Mouse (Mus musculus) heart, embryonic 11.5 days (tissue): ENCODE measurements around the gene Gck. TPM values are rescaled to one million over a fixed set of nuclear protein-coding genes. Genes with fewer than 3 reads are reported as not detected.

Experiments used
- ATAC-seq: fragments of 200-750 bp; cut with Nextera tagmentation; replicated peaks from 2 replicates; pipeline ENCODE4 v1.8.0; 2017; ENCODE audit warnings: moderate library complexity; ENCODE audit not compliant: insufficient number of reproducible peaks, low FRiP score, low TSS enrichment
- H3K27ac ChIP-seq: fragments of 300-500 bp; sonication (generic); 2 replicates; pipeline ENCODE4 v1.5.1; 2014; ENCODE audit warnings: mild to moderate bottlenecking, low read depth, low read length
- H3K27me3 ChIP-seq: fragments of 300-500 bp; sonication (generic); 2 replicates; pipeline ENCODE4 v1.6.1; 2014; ENCODE audit warnings: mild to moderate bottlenecking, low read length, mixed read lengths; ENCODE audit not compliant: control insufficient read depth, insufficient read depth
- H3K36me3 ChIP-seq: fragments of 300-500 bp; sonication (generic); 2 replicates; pipeline ENCODE4 v1.6.1; 2014; ENCODE audit warnings: mild to moderate bottlenecking, low read length, moderate library complexity, mixed read lengths; ENCODE audit not compliant: control insufficient read depth, insufficient read depth
- H3K4me1 ChIP-seq: fragments of 300-500 bp; sonication (generic); 2 replicates; pipeline ENCODE4 v1.6.1; 2014; ENCODE audit warnings: low read length; ENCODE audit not compliant: control insufficient read depth, insufficient read depth
- H3K4me2 ChIP-seq: fragments of 300-500 bp; sonication (generic); 2 replicates; pipeline ENCODE4 v1.6.1; 2014; ENCODE audit warnings: mild to moderate bottlenecking, moderate library complexity
- H3K4me3 ChIP-seq: fragments of 300-500 bp; sonication (generic); 2 replicates; pipeline ENCODE4 v1.5.1; 2014; ENCODE audit warnings: low read depth, low read length
- H3K9ac ChIP-seq: fragments of 300-500 bp; sonication (generic); 2 replicates; pipeline ENCODE4 v1.6.1; 2014; ENCODE audit warnings: mild to moderate bottlenecking, low read depth, low read length, moderate library complexity
- H3K9me3 ChIP-seq: fragments of 300-500 bp; sonication (generic); replicated peaks from 2 replicates; pipeline ENCODE4 v1.6.1; 2016; ENCODE audit warnings: low read length; ENCODE audit not compliant: control insufficient read depth
- WGBS: fragments of 180-500 bp; shearing (Covaris S2); extraction: QIAGEN DNeasy Blood & Tissue Kit; methylation state at CpG from one replicate; pipeline ENCODE4 v1.1.7; 2014; ENCODE audit not compliant: insufficient replicate concordance; 5-methylcytosine and 5-hydroxymethylcytosine counted together
- polyA plus RNA-seq: library from polyadenylated mRNA; unstranded; fragments of >200 nt; fragmentation: Nextera tagmentation; extraction: Ambion mirVana; gene quantifications from 2 replicates; pipeline ENCODE4 v1.2.1, GENCODE M21; 2014

Gene Gck
- polyA plus RNA-seq, 1 experiment from 2014 or later, result 2.6 TPM

DNA sequence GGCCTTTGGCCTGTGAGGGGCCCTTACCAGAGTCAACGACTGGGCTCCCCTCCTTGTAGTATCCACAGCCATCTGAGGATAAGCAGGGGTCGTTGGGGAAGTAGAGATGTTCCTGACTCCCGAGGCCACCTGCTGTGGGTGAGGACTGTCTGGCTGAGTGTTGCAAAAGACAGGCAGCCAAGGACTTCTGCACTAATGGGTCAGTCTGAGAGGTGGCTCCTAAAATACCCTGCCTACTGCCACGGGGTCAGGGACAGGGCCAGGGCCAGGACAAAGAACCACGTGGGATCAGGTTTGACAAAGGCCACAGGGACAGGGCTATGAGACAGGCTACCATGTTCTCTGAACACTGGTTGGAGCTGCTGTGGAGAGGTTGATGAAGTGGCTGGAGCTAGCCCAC, 34.9 kb downstream of the Gck start:
- H3K27ac ChIP-seq, result no peak overlapping the region
- WGBS, result 44% methylated on average over 5 of the region's 5 CpGs

DNA sequence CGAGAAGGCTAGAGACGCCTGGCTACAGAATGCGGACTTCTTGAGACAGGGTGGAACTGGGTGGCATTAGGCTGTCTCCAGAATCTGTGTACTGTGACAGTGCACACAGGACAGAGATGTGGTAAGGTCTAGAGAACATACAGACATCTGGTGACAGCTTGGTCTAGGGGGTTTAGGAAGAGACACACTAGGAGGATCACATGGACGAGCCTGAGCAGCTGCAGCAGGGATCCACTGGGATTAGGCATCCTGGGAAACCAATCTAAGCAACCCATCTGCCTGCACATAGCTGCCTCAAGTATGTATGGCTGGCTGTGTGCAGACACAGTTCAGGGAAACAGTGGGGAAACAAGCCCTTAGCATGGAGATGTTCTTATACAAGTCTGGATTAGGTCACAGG, 35.9 kb downstream of the Gck start:
- Histone ChIP-seq H3K27me3 (no peaks in the 10 kb centered on the region), H3K9me3 (no peaks in the 10 kb centered on the region), H3K9ac (0 out of 2 replicates have a peak overlapping the region, but pooled peaks have one; percentile 11), H3K36me3 (no peaks in the 10 kb centered on the region), H3K4me1 (no peaks in the 10 kb centered on the region; the same call in 1 of the 2 replicates), H3K4me2 (no peak overlapping the region), H3K4me3 (no peak overlapping the region), H3K27ac (no peak overlapping the region)
- ATAC-seq, result no peak
- 81% methylated on average over 4 of the region's 4 CpGs for whole genome bisulfite sequencing

More for the DNA sequence above, 34.9 kb downstream of the Gck start:
- Histone ChIP-seq H3K27me3 (no peaks in the 10 kb centered on the region), H3K9me3 (no peaks in the 10 kb centered on the region), H3K36me3 (no peaks in the 10 kb centered on the region), H3K9ac (no peak overlapping the region), H3K4me3 (no peak overlapping the region), H3K4me2 (no peak overlapping the region), H3K4me1 (no peaks in the 10 kb centered on the region; the same call in 1 of the 2 replicates)
- ATAC-seq, result no peak

DNA sequence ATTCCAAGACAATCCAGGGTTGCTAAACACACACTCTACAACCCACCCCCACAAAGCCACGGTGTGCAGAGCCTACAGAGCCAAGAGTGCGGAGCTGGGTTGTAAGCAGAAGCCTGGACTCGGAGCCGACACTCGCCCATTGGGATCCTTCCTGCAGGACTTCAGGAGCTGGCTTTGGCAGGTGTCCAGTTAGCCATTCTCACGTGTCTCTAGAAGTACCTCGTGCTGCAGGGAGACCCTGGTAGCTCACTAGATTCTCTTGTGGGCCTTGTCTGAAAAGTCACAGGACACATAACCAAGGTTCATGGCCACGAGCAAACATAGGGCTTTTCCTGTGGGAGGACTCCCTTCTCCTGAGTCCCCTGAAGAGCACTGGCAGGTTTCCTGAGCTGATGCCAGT, 36.6 kb downstream of the Gck start:
- ATAC-seq, result no peak
- H3K9me3 ChIP-seq, result no peaks in the 10 kb centered on the region
- H3K9ac ChIP-seq, result no peak overlapping the region
- WGBS, result 70% methylated on average over 8 of the region's 8 CpGs
- no peak overlapping the region for H3K4me2 ChIP-seq
- no peak overlapping the region for H3K27ac ChIP-seq
- H3K36me3 ChIP-seq, result no peaks in the 10 kb centered on the region
- no peaks in the 10 kb centered on the region for H3K27me3 ChIP-seq
- H3K4me1 ChIP-seq, result no peaks in the 10 kb centered on the region; the same call in 1 of the 2 replicates
- no peak overlapping the region for H3K4me3 ChIP-seq

DNA sequence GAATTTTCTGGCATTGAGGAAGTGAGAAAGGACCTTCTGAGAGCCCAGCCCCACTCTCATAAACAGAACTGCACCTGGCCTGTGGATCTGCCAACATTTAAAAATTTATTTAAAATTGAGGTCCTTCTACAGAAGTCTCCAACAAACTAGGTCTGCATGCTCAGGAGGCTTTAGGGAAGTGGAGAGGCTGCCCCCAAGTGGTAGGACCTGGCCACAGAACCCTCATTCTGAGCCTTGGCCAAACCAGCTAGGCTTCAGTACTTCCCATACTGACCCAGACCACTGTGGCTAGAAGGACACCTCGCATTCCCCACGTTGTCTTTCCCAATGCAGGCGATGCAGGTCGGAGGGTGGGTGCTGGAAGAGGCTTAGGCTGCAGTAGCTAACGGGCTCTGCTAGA, 37.2 kb downstream of the Gck start:
- H3K36me3 ChIP-seq, result no peaks in the 10 kb centered on the region
- H3K9ac ChIP-seq, result no peak overlapping the region
- no peaks in the 10 kb centered on the region for H3K9me3 ChIP-seq
- 28% methylated on average over 5 of the region's 5 CpGs for WGBS
- H3K27me3 ChIP-seq, result no peaks in the 10 kb centered on the region
- H3K27ac ChIP-seq, result no peak overlapping the region
- H3K4me2 ChIP-seq, result no peak overlapping the region
- no peak overlapping the region for H3K4me3 ChIP-seq
- peak; percentile 58; the same call in 1 of the 2 replicates for ATAC-seq
- no peaks in the 10 kb centered on the region; the same call in 1 of the 2 replicates for H3K4me1 ChIP-seq

DNA sequence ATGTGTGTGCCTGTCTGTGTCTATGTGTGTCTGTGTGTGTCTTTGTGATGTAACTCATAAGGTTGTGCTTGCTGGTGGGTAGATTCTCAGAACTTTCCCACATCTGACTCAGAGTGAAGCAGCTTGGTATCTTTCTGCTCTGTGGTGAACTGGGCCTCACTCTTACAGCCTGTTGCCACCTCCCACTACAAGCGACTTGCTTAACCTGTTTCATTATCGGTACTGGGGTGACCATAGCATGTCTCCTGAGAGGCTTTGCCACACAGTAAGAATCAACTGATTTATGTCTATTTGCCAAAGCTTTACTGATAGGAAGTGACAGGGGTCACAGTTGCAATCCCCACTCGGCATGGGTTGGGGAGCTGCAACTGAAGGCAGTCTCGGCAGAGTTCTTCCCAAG, 41.2 kb downstream of the Gck start:
- no peaks in the 10 kb centered on the region for H3K27me3 ChIP-seq
- no peak overlapping the region for H3K4me2 ChIP-seq
- no peak overlapping the region for H3K9ac ChIP-seq
- H3K4me3 ChIP-seq, result no peak overlapping the region
- no peak for ATAC-seq
- 64% methylated on average over 4 of the region's 4 CpGs for whole genome bisulfite sequencing
- no peaks in the 10 kb centered on the region for H3K4me1 ChIP-seq
- H3K27ac ChIP-seq, result no peak overlapping the region
- H3K36me3 ChIP-seq, result no peaks in the 10 kb centered on the region
- no peaks in the 10 kb centered on the region for H3K9me3 ChIP-seq

DNA sequence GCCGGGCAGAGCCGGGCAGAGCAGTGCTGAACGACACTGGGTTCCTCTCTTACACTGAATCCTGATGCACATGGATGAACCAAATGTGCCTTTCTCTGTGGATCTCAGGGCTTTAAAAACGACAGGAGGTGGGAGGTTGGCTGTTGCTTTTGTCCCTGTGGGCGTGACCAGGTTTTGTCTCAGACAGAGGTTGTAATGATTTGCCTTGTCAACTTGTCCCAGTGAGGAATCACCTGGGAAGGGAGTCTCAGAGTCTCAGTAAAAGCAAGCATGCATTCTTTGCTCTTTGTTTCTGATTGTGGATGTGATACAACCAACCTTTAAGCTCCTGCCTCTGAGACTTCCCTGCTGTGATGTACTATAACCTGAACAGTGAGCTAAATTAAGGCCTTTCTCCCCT, 42.8 kb downstream of the Gck start:
- 63% methylated on average over 5 of the region's 5 CpGs for WGBS
- no peak overlapping the region for H3K9ac ChIP-seq
- no peak overlapping the region for H3K4me2 ChIP-seq
- H3K4me1 ChIP-seq, result peaks cover 3% of the 10 kb centered on the region
- H3K4me3 ChIP-seq, result no peak overlapping the region
- 0 out of 2 replicates have a peak, but pooled peaks cover 4% of the 10 kb centered on the region for H3K27me3 ChIP-seq
- H3K27ac ChIP-seq, result no peak overlapping the region
- no peaks in the 10 kb centered on the region for H3K36me3 ChIP-seq
- no peaks in the 10 kb centered on the region for H3K9me3 ChIP-seq
- no peak for ATAC-seq

DNA sequence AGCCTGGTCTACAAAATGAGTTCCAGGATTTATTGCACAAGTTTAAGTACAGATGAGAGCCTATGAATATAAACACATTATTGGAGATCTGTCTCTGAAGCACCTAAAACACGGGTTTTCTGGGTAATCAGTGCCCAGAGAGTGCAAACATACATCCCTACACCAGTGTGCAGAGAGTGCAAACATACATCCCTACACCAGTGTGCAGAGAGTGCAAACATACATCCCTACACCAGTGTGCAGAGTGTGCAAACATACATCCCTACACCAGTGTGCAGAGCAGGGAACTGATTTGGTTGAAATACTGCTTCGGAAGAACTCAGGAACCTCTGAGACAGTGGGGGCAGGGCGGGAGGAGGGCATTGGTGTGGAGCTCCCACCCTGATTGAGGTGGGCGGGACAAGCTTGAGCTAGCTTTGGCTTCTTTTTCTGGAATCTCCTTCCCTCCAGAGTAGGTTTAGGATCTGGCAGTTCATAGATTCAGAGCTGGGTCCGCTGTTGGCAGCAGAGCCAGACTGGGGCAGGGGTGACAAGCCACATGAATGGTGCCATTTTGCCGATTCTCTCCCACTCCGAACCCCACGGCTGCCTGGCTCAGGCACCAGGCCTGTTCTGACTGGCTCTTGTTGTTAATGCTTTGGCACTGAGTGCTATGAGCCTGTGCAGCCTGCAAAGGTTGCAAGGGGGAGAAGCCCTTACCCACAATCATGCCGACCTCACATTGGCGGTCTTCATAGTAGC, 43.9 kb downstream of the Gck start:
- Histone ChIP-seq H3K27me3 (0 out of 2 replicates have a peak, but pooled peaks cover 6% of the 10 kb centered on the region), H3K4me2 (no peak overlapping the region), H3K4me3 (no peak overlapping the region), H3K9me3 (no peaks in the 10 kb centered on the region), H3K4me1 (peaks cover 13% of the 10 kb centered on the region), H3K36me3 (no peaks in the 10 kb centered on the region), H3K9ac (no peak overlapping the region), H3K27ac (no peak overlapping the region)
- WGBS, result 80% methylated on average over 10 of the region's 10 CpGs
- no peak for ATAC-seq

DNA sequence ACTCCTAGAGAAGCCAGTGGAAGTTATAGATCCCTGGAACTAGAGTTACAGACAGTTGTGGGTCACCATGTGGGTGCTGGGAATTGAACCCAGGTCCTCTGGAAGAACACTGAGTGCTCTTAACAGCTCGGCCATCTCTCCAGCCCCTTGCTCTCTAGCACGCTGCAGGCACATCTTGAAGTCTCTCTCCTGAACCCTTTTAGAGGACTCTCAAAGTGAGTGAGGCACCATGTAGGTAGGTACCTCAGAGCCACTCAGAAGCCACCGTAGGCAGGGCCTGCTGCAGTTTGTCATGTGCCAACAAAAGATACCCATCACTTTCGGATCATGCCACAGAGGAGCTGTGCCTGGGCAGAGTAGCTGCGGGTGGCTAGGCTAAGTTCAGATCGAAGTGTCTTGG, 45.0 kb downstream of the Gck start:
- Histone ChIP-seq H3K9me3 (no peaks in the 10 kb centered on the region), H3K27ac (no peak overlapping the region), H3K27me3 (0 out of 2 replicates have a peak, but pooled peaks cover 6% of the 10 kb centered on the region), H3K4me1 (peaks cover 19% of the 10 kb centered on the region), H3K9ac (no peak overlapping the region), H3K4me2 (no peak overlapping the region), H3K36me3 (no peaks in the 10 kb centered on the region), H3K4me3 (no peak overlapping the region)
- no peak for ATAC-seq
- 82% methylated on average over 6 of the region's 6 CpGs for WGBS

DNA sequence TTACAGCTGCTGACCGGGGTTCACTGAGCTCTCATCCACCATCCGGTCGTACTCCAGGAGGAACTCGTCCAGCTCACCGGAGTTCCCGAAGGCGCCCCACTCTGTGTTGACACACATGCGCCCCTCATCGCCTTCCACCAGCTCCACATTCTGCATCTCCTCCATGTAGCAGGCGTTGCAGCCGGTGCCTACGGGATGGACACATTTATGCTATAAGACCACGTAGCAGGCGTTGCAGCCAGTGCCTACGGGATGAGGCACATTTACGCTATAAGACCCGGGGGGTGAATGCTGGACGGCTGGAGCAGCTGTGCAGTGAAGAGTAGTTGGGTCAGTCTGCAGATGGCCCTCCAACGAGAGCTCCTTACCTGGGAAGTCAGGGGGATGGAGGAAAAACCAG, 45.5 kb downstream of the Gck start:
- no peak for ATAC-seq
- 0 out of 2 replicates have a peak, but pooled peaks cover 6% of the 10 kb centered on the region for H3K27me3 ChIP-seq
- no peaks in the 10 kb centered on the region for H3K36me3 ChIP-seq
- no peaks in the 10 kb centered on the region for H3K9me3 ChIP-seq
- no peak overlapping the region for H3K9ac ChIP-seq
- H3K4me3 ChIP-seq, result no peak overlapping the region
- no peak overlapping the region for H3K27ac ChIP-seq
- 84% methylated on average over 19 of the region's 19 CpGs for WGBS
- no peak overlapping the region for H3K4me2 ChIP-seq
- peaks cover 19% of the 10 kb centered on the region for H3K4me1 ChIP-seq
